Mouse (Mus musculus): ENCODE results near the gene 2900026A02Rik. TPM values are rescaled to one million over a fixed set of nuclear protein-coding genes. Genes with fewer than 3 reads are reported as not detected.

The 2900026A02Rik gene
- total RNA-seq, 4 experiments from 2014 or later = 21.3 to 26.3 (median 23.9) TPM

DNA sequence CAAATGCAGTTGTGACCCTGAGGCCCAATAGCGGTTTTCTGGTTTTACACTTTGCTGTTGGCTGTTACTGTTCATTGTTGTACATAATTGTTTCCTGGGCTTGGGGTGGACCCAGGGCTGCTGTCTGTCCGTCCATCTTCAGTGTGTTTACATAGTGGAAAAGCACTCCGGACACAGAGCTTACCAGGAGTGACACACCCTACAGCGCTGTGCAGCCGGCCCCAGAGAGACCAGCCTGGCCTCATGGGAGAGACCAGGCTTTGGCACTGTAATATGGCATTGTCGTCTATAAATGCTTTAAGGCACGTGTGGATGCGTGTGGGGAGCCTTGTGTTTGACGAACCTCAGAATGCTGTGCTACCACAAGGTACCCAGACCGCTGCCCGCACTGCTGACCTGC is 120.6 kb downstream of the 2900026A02Rik start:
- no peak for DNase-seq (ENCODE audit: low spot score in 2 of 2)

GRCm38 (mm10) chr5:113099546-113099945 is 121.5 kb downstream of the 2900026A02Rik start:
- peak; percentile 78 to 80 for DNase-seq (ENCODE audit: low spot score in 2 of 2)

DNA sequence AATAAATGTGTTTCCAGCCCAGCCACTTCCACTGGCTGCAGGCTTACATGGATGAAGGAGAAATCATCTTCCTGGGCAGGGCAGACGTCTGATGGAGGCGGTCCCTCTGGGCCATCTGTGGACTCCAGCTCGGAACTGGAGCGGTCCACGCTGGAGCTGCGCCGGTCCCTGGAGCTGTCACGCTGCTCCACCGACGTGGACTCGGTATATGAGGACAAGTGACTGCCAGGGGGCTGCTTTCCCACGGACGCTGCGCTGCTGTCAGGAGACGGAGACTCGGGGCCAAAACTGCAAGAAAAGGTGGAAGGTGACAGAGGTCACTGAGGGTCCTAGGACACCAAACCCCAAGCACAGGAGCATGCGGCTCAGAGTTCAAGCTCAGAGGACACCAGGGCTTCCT is 123.5 kb downstream of the 2900026A02Rik start:
- no peak for DNase-seq (ENCODE audit: low spot score in 2 of 2)

GRCm38 (mm10) chr5:113095456-113095855 is 125.6 kb downstream of the 2900026A02Rik start:
- DNase-seq (ENCODE audit: low spot score in 2 of 2) = no peak

- no peak for DNase-seq (ENCODE audit: low spot score in 2 of 2)
Observed at GRCm38 (mm10) chr5:113092406-113092805, 128.6 kb downstream of the 2900026A02Rik start.

- DNase-seq (ENCODE audit: low spot score in 2 of 2) = no peak
Observed at GRCm38 (mm10) chr5:113091162-113091561, 129.9 kb downstream of the 2900026A02Rik start.

DNA sequence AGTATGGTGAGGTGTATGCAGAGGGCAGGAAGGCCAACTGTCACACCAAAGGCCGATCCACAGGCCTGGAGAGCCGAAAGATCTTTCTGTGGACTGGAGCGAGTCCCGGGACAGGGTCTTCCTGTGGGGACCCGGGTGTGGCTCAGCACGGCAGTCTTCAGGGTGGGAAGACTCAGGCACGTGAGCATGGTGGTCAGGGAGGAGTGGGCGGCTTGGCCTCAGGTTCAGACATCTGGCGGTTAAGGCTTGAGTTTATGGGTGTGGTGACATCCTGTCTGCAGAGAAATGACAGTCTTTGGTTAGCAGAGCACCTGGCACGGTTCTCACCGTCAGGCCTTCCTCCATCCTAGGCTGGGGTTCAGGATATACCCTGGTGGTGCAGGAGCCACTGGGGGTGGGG is 130.3 kb downstream of the 2900026A02Rik start:
- DNase-seq (ENCODE audit: low spot score in 2 of 2) = no peak

- DNase-seq (ENCODE audit: low spot score in 2 of 2) = no peak
Observed at GRCm38 (mm10) chr5:113090077-113090690, 130.9 kb downstream of the 2900026A02Rik start.

DNA sequence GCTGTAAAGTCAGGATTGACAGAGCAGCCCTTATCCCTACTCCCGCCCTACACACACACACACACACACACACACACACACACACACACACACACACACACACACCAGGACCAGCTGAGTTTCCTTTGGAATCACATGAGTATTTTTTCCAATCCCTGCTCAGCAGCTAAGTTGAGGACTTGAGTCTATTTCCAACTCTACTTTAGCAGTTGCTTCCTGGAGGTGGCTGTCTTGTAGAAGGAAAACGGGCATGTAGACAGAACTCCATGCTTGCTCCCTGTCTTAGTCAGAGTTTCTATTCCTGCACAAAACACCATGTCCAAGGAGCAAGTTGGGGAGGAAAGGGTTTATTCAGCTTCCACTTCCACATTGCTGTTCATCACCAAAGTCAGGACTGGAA is 133.6 kb downstream of the 2900026A02Rik start:
- no peak for DNase-seq (ENCODE audit: low spot score in 2 of 2)

DNA sequence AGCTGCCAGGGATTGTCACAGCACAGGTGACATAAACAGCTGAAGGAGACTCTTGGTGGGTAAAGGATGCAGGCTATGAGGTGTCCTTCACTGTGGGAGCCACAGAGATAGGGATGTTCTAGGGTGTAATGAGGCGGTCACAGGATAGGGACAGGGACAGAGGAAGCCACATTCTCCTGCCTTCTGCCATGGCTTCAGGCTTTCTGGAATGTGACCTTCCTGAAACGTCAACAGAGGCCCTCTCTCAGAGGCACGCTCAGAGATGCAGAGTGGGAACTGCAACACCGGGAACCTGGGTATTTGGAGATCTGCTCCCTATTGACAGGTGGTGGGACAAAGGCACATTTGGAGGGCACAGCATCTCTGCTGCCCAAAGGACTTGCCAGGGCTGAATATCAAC is 134.0 kb downstream of the 2900026A02Rik start:
- DNase-seq (ENCODE audit: low spot score in 2 of 2) = no peak

GRCm38 (mm10) chr5:113086439-113086838 is 134.6 kb downstream of the 2900026A02Rik start:
- no peak for DNase-seq (ENCODE audit: low spot score in 2 of 2)

GRCm38 (mm10) chr5:113085931-113086330 is 135.1 kb downstream of the 2900026A02Rik start:
- DNase-seq (ENCODE audit: low spot score in 2 of 2) = no peak

- DNase-seq (ENCODE audit: low spot score in 2 of 2) = no peak
Observed at GRCm38 (mm10) chr5:113084309-113084708, 136.7 kb downstream of the 2900026A02Rik start.

- no peak for DNase-seq (ENCODE audit: low spot score in 2 of 2)
Observed at GRCm38 (mm10) chr5:113082356-113083168, 138.5 kb downstream of the 2900026A02Rik start.

GRCm38 (mm10) chr5:113081439-113081838 is 139.6 kb downstream of the 2900026A02Rik start, which contains the start of gene Crybb3:
Crybb3 (minus strand) TSS chr5:113081584.
- DNase-seq (ENCODE audit: low spot score in 2 of 2) = peak in 1 of 2 experiments; percentile 33

DNA sequence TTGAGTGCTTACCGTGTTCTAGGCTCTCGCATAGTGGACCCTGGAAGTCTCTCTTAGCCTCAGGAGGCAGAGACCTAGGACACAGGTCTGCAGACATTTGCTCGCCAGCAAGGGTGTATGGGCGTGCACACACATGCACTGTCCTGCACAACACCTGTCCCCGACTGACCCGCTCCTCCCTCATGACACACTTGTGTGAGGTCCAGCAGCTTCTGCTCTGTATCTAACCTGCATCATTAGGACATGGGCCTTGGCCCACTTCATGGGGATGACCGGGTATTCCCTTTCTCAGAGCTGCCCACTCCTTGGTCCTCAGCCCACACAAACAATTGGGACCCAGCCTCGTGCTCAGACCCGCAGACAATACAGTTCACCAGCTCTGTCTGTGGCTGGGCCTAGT is 140.0 kb downstream of the 2900026A02Rik start:
- DNase-seq (ENCODE audit: low spot score in 2 of 2) = no peak

DNA sequence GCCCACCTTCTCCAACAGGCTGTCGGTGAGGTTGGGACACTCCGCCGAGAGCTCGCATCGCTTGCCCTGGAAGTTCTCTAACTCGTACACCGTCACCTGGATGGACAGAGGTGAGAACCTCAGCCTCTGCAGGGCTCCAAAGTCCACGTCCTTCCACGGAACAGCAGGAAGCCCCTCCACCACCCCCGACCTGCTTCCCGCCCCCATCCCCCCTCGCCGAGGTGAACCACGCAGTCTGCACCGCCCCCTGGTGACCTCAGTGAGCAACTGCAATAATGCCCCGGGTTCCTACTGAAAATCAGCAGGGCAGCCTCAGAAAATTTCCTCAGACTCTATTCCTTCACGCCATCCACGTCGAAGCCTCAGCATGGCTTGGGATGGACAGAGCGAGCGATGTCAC is 141.3 kb downstream of the 2900026A02Rik start:
- no peak for DNase-seq (ENCODE audit: low spot score in 2 of 2)

DNA sequence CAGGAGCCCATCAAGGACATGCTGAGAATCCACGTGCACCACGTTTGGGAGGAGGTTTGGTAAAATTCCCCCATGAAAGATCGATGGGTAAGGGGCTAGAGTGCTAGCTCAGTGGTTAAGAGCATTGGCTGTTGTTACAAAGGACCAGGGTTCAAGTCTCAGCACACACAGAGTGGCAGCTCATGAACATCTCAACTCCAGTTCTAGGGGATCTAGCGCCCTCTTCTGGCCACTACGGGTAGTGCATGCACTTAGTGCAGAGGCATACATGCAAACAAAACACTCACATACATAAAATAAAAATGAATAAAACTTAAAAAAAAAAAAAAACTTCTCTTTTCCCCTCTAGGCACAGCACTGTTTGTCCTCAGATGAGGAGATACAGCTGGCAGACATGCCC is 142.3 kb downstream of the 2900026A02Rik start:
- no peak for DNase-seq (ENCODE audit: low spot score in 2 of 2)

GRCm38 (mm10) chr5:113070017-113070416 is 151.0 kb downstream of the 2900026A02Rik start, which contains the start of gene Crybb2:
Crybb2 (minus strand) TSS chr5:113070117.
- no peak for DNase-seq (ENCODE audit: low spot score in 2 of 2)

- DNase-seq (ENCODE audit: low spot score in 2 of 2) = peak; percentile 55 to 62
Observed at GRCm38 (mm10) chr5:113054308-113054707, 166.7 kb downstream of the 2900026A02Rik start.

GRCm38 (mm10) chr5:113050581-113051185 is 170.4 kb downstream of the 2900026A02Rik start:
- no peak for DNase-seq (ENCODE audit: low spot score in 2 of 2)

GRCm38 (mm10) chr5:113049876-113050275 is 171.2 kb downstream of the 2900026A02Rik start:
- DNase-seq (ENCODE audit: low spot score in 2 of 2) = no peak
